Mouse (Mus musculus): ENCODE measurements around the gene B830017H08Rik. TPM values are rescaled to one million over a fixed set of nuclear protein-coding genes. Genes with fewer than 3 reads are reported as not detected.
A peak's percentile ranks its signal among the peaks of the same experiment; 100 is the strongest.

The B830017H08Rik gene
- total RNA-seq, 2 experiments from 2014 or later, result 3.2 to 4.5 TPM

DNA sequence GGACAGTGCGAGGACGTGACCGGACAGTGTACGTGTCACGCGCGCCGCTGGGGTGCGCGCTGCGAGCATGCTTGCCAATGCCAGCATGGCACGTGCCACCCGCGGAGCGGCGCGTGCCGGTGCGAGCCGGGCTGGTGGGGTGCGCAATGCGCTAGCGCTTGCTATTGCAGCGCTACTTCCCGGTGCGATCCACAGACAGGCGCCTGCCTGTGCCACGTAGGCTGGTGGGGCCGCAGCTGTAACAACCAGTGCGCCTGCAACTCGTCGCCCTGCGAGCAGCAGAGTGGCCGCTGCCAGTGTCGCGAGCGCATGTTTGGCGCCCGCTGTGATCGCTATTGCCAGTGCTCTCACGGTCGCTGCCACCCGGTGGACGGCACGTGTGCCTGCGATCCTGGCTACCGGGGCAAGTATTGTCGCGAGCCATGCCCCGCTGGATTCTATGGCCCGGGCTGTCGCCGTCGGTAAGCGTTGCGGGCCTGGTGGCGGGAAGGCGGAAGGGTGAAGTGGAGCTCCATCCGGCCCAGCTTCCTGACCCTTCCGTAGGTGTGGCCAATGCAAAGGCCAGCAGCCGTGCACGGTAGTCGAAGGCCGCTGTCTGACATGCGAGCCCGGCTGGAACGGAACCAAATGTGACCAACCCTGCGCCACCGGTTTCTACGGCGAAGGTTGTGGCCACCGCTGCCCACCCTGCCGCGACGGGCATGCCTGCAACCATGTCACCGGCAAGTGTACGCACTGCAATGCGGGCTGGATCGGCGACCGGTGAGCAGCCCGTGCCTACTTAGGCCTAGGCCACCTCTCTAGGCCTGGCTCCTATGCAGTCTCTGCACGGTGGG lies 29.9 kb upstream of the B830017H08Rik start:
- Histone ChIP-seq H3K27ac (no peak overlapping the region), H3K4me3 (peak overlapping the region; percentile 51)
- peak in 1 of 2 experiments; percentile 51 for DNase-seq (ENCODE audit: low spot score in 2 of 2)
- TF ChIP-seq CTCF (conservative IDR thresholded peaks at IDR 0.05), result no peak

DNA sequence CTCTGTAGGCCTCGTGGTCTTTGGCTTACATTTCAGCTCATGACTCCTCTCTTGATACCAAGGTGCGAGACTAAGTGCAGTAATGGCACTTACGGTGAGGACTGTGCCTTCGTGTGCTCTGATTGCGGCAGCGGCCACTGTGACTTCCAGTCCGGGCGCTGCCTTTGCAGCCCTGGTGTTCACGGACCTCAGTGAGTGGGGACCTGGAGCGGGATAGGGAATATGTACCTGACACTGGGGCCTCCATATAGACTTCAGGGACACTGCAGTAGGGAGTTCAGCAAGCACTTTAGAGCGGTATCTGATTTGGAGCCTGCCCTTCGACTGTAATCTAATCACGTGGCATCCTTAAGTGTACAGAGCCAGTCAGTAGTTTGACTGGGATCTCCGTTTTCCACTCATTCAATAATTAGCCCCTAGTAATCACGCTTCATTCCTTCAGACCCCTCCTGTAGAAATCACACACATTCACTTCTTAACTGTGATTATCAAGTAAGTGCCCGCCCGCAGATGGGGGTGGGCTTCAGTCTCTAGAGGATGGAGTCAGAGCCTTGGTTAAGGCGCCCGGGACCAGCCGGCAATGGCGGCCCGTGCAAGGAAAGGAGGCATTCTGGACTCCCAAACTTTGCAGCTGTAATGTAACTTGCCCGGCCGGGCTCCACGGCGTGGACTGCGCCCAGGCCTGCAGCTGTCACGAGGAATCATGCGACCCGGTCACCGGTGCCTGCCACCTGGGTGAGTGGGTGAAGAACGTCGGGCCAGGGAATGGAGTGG lies 29.1 kb upstream of the B830017H08Rik start:
- TF ChIP-seq CTCF (conservative IDR thresholded peaks at IDR 0.05), result no peak
- peak overlapping the region; percentile 51 for H3K4me3 ChIP-seq
- DNase-seq (ENCODE audit: low spot score in 2 of 2), result no peak
- H3K27ac ChIP-seq, result no peak overlapping the region

DNA sequence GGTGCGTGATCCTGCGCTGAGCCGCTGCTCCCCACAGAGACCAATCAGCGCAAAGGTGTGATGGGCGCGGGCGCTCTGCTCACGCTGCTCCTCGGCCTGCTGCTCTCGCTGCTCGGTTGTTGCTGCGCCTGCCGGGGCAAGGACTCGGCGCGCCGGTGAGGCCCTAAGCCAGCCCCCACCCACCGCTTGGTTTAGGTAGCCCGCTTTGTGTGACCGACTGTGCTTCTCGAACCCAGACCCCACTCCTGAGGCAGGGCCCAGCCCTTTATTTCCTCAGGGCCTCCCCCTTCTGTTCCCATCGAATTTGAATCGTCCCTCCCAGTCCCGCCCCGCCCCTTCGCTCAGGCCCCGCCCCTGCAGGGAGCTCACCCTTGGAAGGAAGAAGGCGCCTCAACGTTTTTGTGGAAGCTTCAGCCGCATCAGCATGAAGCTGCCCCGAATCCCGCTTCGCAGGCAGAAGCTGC lies 28.4 kb upstream of the B830017H08Rik start:
- Histone ChIP-seq H3K4me3 (peak overlapping the region; percentile 44), H3K27ac (no peak overlapping the region)
- TF ChIP-seq CTCF (conservative IDR thresholded peaks at IDR 0.05), result no peak
- DNase-seq (ENCODE audit: low spot score in 2 of 2), result no peak

DNA sequence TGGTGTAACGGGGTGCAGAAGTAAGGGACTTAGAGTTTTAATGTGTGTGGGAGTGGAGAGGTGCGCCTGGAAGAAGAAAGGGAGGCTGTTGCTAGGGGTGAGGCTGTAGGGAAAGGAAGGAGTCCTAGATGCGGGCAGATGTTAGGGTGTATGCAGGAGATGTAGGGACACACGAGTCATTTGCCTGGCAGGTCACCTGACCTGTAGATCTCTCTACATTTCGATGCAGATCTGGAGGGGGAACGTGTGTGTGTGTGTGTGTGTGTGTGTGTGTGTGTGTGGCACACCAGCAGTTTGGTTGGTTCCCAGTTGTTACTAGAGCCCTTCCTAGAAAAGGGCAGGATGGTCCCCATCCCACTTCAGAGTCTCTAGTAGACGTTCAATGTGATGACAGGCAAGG lies 27.9 kb upstream of the B830017H08Rik start:
- DNase-seq (ENCODE audit: low spot score in 2 of 2), result no peak
- no peak overlapping the region for H3K27ac ChIP-seq
- no peak overlapping the region; the same call in 1 of the 2 replicates for H3K4me3 ChIP-seq
- TF ChIP-seq CTCF (conservative IDR thresholded peaks at IDR 0.05), result no peak

DNA sequence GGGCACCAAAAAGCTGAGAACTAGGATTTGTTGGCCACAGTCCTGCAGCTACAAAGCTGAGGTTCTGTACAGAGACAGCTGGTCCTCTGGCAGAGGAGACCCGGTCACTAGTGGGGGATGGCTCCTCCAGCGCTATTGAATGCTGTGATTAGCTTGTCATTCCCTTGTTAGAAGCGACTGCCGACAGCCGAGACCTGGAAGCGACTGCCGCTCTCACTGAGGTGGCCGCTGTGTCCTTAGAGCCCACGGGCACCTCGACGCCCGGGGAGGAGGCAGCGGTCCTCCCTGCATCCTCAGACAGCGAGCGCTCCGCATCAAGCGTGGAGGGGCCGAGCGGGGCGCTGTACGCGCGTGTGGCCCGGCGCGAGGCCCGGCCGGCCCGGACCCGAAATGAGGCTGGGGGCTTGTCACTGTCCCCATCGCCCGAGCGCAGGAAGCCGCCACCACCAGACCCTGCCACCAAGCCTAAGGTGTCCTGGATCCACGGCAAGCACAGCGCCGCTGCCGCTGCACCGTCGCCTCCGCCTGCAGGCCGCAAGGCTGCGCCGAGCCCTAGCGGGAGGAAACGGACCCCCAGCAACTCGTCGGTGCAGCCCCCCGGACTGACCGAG lies 26.2 kb upstream of the B830017H08Rik start:
- Histone ChIP-seq H3K27ac (peak overlapping the region; percentile 90), H3K4me3 (peak overlapping the region; percentile 71)
- TF ChIP-seq CTCF (conservative IDR thresholded peaks at IDR 0.05), result no peak
- DNase-seq (ENCODE audit: low spot score in 2 of 2), result no peak

DNA sequence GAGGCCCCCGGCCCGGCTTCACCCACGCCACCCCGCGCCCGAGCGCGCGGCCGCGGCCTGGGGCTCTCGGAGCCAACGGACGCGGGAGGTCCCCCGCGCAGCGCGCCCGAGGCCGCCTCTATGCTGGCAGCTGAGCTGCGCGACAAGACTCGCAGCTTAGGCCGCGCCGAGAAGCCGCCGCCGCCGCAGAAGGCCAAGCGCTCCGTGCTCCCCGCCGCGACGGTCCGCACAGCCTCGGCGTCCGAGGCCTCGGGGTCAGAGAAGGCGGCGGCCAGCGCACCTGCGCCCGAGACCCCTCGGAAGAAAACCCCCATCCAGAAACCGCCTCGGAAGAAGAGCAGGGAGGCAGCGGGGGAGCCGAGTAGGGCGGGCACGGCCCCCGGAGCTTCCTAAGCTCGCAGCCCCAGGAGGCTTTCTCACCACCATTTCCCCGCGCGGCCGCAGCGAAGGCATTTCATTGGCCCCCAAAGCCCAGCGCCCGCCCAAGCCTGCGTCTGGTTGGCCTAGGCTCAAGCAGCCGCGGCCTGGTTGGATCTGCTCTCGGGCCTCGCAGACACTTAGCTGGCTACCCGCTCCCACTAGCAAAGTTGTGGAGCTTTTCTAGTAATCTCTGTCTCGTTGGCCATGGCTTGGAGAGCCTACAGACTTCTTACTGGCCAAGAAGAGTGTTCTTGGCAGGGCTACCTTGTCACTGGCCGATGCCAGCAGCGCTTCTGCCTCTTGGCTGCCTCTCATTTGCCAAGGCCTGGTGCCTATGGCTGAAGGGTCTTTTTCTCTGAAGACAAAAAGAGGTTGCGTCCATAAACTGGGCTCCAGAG lies 25.5 kb upstream of the B830017H08Rik start:
- DNase-seq (ENCODE audit: low spot score in 2 of 2), result peak; percentile 86 to 91
- no peak for TF ChIP-seq CTCF (conservative IDR thresholded peaks at IDR 0.05)
- peak overlapping the region; percentile 90 for H3K27ac ChIP-seq
- H3K4me3 ChIP-seq, result peak overlapping the region; percentile 71

DNA sequence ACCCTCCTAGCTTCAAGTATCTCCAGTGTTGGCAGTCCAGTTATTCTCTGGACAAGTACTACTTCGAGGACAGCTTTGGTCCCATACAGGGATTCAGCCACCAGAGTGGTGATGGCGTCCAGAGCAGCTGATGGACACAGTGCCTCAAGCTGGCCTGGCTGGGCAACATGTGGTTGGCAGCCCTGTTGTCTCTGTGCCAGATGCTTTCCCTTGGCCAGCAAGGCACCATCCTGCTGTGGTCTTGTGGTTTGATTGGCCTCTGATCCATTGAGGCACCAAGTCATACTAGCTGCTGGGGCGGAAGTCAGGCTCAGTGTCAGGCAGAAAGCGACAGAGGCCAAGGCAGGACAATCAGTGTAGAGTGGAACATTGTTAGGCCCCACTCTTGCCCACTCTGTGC lies 23.8 kb upstream of the B830017H08Rik start:
- TF ChIP-seq CTCF (conservative IDR thresholded peaks at IDR 0.05), result no peak
- Histone ChIP-seq H3K27ac (no peak overlapping the region), H3K4me3 (no peak overlapping the region)
- DNase-seq (ENCODE audit: low spot score in 2 of 2), result no peak

DNA sequence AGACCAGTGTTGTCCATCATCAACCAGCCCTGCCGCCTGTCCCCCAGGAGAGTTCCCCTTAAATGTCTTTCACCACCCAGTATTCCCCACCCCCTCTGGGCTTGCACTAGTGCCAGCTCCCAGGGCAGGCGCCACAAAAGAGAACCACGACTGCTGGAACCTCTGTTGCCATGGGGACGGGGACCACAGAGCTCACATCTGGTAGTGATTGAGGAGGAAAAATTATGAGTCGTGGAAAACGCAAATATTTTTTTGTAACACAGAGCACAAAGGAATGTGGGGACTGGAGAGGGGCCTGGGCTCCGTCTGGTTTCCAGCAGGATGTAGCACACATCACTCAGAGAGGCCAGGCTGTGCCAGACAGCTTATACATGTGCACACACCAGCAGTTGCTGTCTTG lies 23.2 kb upstream of the B830017H08Rik start:
- TF ChIP-seq CTCF (conservative IDR thresholded peaks at IDR 0.05), result no peak
- no peak overlapping the region for H3K4me3 ChIP-seq
- no peak for DNase-seq (ENCODE audit: low spot score in 2 of 2)
- H3K27ac ChIP-seq, result no peak overlapping the region

DNA sequence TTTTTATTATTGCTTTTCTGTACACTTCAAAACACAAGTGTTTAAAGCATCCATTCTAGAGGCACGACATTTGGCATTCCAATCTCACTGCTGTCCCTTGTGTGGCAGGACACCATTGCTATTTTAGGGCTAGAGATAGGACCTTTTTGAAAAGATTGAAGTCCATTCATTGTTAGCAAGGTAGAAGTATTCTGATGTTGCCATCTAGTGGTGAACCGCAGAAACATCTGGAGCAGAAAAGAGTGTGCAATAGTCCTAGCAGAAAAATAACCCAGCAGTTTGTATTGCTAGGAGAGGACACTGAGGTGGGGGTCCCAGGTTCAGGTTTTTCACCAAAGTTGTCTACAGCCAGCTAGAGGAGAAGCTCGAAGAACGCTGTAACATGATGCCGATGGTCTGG lies 20.8 kb upstream of the B830017H08Rik start:
- TF ChIP-seq CTCF (conservative IDR thresholded peaks at IDR 0.05), result peak; percentile 94
- H3K4me3 ChIP-seq, result no peak overlapping the region
- DNase-seq (ENCODE audit: low spot score in 2 of 2), result no peak
- H3K27ac ChIP-seq, result no peak overlapping the region

DNA sequence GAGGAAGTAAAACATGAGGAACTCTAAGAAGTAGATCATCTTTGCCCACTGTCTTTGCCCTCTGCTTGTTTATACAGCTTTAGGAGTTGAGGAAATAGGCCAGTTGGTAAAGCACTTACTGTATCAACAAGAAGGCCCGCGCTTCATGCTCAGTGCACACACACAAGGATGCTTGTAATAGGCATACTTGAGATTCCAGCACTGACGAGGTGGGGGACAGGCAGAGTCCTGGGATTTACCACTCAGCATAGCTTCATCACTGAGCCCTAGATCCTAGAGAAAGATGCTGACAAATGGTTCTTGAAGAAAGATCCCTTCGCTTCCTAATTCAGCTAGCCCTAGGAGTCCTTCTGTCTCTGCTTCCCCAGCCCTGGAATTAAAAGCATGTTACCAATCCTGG lies 19.7 kb upstream of the B830017H08Rik start:
- no peak for DNase-seq (ENCODE audit: low spot score in 2 of 2)

DNA sequence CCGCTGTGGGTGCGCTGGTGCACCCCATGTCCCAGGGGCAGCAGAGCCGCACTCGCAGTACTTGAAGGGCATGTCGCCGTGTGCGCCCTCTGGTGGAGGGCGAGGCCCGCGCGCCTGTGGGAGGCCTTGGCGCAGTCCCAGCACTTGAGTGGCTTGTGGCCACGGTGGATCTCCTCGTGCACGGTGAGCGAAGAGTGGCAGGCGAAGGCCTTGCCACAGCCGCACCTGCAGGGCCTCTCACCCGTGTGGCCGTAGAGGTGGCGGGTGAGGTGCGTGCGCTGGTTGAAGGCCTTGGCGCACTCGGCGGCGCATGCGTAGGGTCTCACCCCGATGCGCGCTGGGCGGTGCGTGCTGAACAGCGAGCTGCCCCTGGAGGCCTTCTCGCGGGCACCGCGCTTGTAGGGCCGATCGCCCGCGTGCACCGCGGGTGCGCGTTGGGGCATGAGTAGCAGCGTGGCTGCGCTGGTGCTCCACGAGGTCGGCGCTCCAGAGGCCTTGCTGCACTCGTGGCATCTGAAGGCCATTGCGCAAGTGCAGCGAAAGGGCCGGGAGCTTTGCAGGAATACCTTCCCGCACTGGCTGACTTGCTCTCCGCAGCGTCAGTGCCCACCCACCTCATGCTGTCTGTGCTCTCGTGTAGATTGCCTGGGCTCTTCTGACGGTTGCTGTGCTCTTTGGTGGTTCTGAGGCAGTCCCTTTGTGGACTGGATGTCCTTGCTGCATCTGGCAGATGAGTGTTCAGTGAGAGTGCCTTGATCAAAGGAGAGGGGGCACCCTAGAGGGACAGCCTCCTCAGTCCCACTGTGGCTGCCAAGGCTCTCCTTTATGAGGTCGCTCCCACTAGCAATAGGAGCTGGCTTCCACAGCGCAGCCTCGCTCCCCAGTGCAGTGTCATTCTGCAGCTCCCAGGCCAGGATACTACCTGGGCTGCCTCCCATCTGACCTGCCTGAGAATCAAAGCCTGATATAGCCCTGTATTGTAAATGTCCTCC lies 17.2 kb upstream of the B830017H08Rik start:
- Histone ChIP-seq H3K27ac (peak overlapping the region; percentile 81), H3K4me3 (peak overlapping the region; percentile 54)
- peak; percentile 90 for TF ChIP-seq CTCF (conservative IDR thresholded peaks at IDR 0.05)
- peak in 1 of 2 experiments; percentile 61 for DNase-seq (ENCODE audit: low spot score in 2 of 2)

More for the DNA sequence above, 19.7 kb upstream of the B830017H08Rik start:
- Histone ChIP-seq H3K4me3 (no peak overlapping the region), H3K27ac (no peak overlapping the region)
- no peak for TF ChIP-seq CTCF (conservative IDR thresholded peaks at IDR 0.05)

All from layer of hippocampus, adult 2 months (tissue).